Mouse (Mus musculus) E14TG2a.4 (cell line): ENCODE results near the gene Cd82.

Source experiments
- H3K27me3 ChIP-seq: 2 replicates; pipeline ENCODE4 v1.6.1; 2014; ENCODE audit warnings: low read length, control low read depth; ENCODE audit not compliant: insufficient read depth
- H3K36me3 ChIP-seq: 2 replicates; pipeline ENCODE4 v1.6.1; 2014; ENCODE audit warnings: low read length, control low read depth; ENCODE audit not compliant: insufficient read depth
- H3K4me1 ChIP-seq: replicated peaks from 2 replicates; pipeline ENCODE4 v1.6.1; 2014; ENCODE audit warnings: low read depth, low read length, control low read depth
- H3K4me3 ChIP-seq: replicated peaks from 2 replicates; pipeline ENCODE4 v1.5.1; 2014; ENCODE audit warnings: mild to moderate bottlenecking, low read length
- H3K9me3 ChIP-seq: 2 replicates; pipeline ENCODE4 v1.6.1; 2014; ENCODE audit warnings: low read length, control low read depth
- CTCF ChIP-seq: conservative IDR thresholded peaks from 2 replicates; pipeline ENCODE4 v1.5.1; 2014; ENCODE audit warnings: low read length
- NANOG ChIP-seq: IDR thresholded peaks from 2 replicates; pipeline ENCODE4 v1.6.1; 2014; ENCODE audit warnings: borderline replicate concordance, low read length, mixed read lengths
- POU5F1 ChIP-seq: IDR thresholded peaks from 2 replicates; pipeline ENCODE4 v1.6.1; 2014; ENCODE audit warnings: low read length, borderline replicate concordance

Gene Cd82

GRCm38 (mm10) chr2:93410899-93411570 is 51.9 kb downstream of the Cd82 start:
- peaks cover 42% of the 10 kb centered on the region for H3K27me3 ChIP-seq
- no peaks in the 10 kb centered on the region for H3K9me3 ChIP-seq
- H3K4me3 ChIP-seq: no peak overlapping the region
- no peaks in the 10 kb centered on the region for H3K4me1 ChIP-seq
- no peaks in the 10 kb centered on the region for H3K36me3 ChIP-seq
- TF ChIP-seq POU5F1 (no peak), CTCF (no peak), NANOG (no peak)

GRCm38 (mm10) chr2:93405017-93405425 is 57.9 kb downstream of the Cd82 start:
- no peaks in the 10 kb centered on the region for H3K36me3 ChIP-seq
- peaks cover 22% of the 10 kb centered on the region; the same call in 1 of the 2 replicates for H3K27me3 ChIP-seq
- H3K9me3 ChIP-seq: no peaks in the 10 kb centered on the region
- peaks cover 11% of the 10 kb centered on the region for H3K4me1 ChIP-seq
- H3K4me3 ChIP-seq: no peak overlapping the region
- no peak for TF ChIP-seq NANOG
- no peak for TF ChIP-seq CTCF
- no peak for TF ChIP-seq POU5F1

GRCm38 (mm10) chr2:93404169-93404568 is 58.8 kb downstream of the Cd82 start:
- Histone ChIP-seq H3K9me3 (no peaks in the 10 kb centered on the region), H3K4me3 (no peak overlapping the region), H3K4me1 (peaks cover 11% of the 10 kb centered on the region), H3K36me3 (no peaks in the 10 kb centered on the region), H3K27me3 (peaks cover 20% of the 10 kb centered on the region; the same call in 1 of the 2 replicates)
- TF ChIP-seq CTCF: peak; percentile 20
- TF ChIP-seq POU5F1: no peak

GRCm38 (mm10) chr2:93403267-93403666 is 59.7 kb downstream of the Cd82 start:
- no peak for TF ChIP-seq POU5F1
- no peaks in the 10 kb centered on the region for H3K36me3 ChIP-seq
- peaks cover 11% of the 10 kb centered on the region for H3K4me1 ChIP-seq
- peaks cover 14% of the 10 kb centered on the region; the same call in 1 of the 2 replicates for H3K27me3 ChIP-seq
- H3K9me3 ChIP-seq: no peaks in the 10 kb centered on the region
- H3K4me3 ChIP-seq: no peak overlapping the region

- no peaks in the 10 kb centered on the region for H3K4me1 ChIP-seq
- H3K36me3 ChIP-seq: no peaks in the 10 kb centered on the region
- no peak overlapping the region for H3K4me3 ChIP-seq
- no peaks in the 10 kb centered on the region; the same call in 1 of the 2 replicates for H3K27me3 ChIP-seq
- TF ChIP-seq POU5F1 (no peak), CTCF (no peak)
- H3K9me3 ChIP-seq: no peaks in the 10 kb centered on the region
Measured at GRCm38 (mm10) chr2:93391198-93391597, 71.7 kb downstream of the Cd82 start.

- Histone ChIP-seq H3K9me3 (no peaks in the 10 kb centered on the region), H3K4me1 (no peaks in the 10 kb centered on the region), H3K4me3 (no peak overlapping the region), H3K27me3 (no peaks in the 10 kb centered on the region; the same call in 1 of the 2 replicates), H3K36me3 (no peaks in the 10 kb centered on the region)
- no peak for TF ChIP-seq POU5F1
- no peak for TF ChIP-seq CTCF
- no peak for TF ChIP-seq NANOG
Measured at GRCm38 (mm10) chr2:93390170-93390926, 72.6 kb downstream of the Cd82 start.

GRCm38 (mm10) chr2:93386958-93387357 is 76.0 kb downstream of the Cd82 start:
- no peaks in the 10 kb centered on the region for H3K4me1 ChIP-seq
- no peaks in the 10 kb centered on the region for H3K36me3 ChIP-seq
- H3K9me3 ChIP-seq: no peaks in the 10 kb centered on the region
- TF ChIP-seq CTCF (no peak), POU5F1 (no peak), NANOG (no peak)
- no peaks in the 10 kb centered on the region; the same call in 1 of the 2 replicates for H3K27me3 ChIP-seq
- no peak overlapping the region for H3K4me3 ChIP-seq

- Histone ChIP-seq H3K27me3 (no peaks in the 10 kb centered on the region; the same call in 1 of the 2 replicates), H3K36me3 (no peaks in the 10 kb centered on the region), H3K4me1 (peaks cover 5% of the 10 kb centered on the region; the same call in 1 of the 2 replicates), H3K4me3 (no peak overlapping the region), H3K9me3 (no peaks in the 10 kb centered on the region)
- no peak for TF ChIP-seq CTCF
- no peak for TF ChIP-seq POU5F1
- no peak for TF ChIP-seq NANOG
Measured at GRCm38 (mm10) chr2:93383831-93384230, 79.1 kb downstream of the Cd82 start.

- Histone ChIP-seq H3K27me3 (no peaks in the 10 kb centered on the region), H3K4me3 (no peak overlapping the region), H3K36me3 (no peaks in the 10 kb centered on the region), H3K4me1 (peaks cover 5% of the 10 kb centered on the region; the same call in 1 of the 2 replicates), H3K9me3 (peaks cover 3% of the 10 kb centered on the region; the same call in 1 of the 2 replicates)
- TF ChIP-seq POU5F1: no peak
- no peak for TF ChIP-seq NANOG
- TF ChIP-seq CTCF: no peak
Measured at GRCm38 (mm10) chr2:93380680-93381089, 82.3 kb downstream of the Cd82 start.
